Mouse (Mus musculus) heart, adult 2 months (tissue): Measurements from ENCODE around the gene Kctd17.

Experiments used
- CTCF ChIP-seq: fragments of 200-600 bp; IDR thresholded peaks from 2 replicates; pipeline ENCODE4 v1.8.1; 2022; ENCODE audit warnings: antibody characterized with exemption, mild to moderate bottlenecking, moderate library complexity
- EP300 ChIP-seq: fragments of 200-500 bp; IDR thresholded peaks from 2 replicates; pipeline ENCODE4 v1.6.1; 2011; ENCODE audit warnings: low read depth, low read length, control low read depth; ENCODE audit not compliant: insufficient read depth
- POLR2A ChIP-seq: fragments of 200-500 bp; IDR thresholded peaks from 2 replicates; pipeline ENCODE4 v1.6.1; 2011; ENCODE audit warnings: mild to moderate bottlenecking, low read depth, low read length, control low read depth; ENCODE audit not compliant: insufficient read depth

- TF ChIP-seq POLR2A (no peak), CTCF (no peak), EP300 (no peak)
These were observed 14.2 kb upstream of the Kctd17 start for GRCm38 (mm10) chr15:78414157-78414556.
